Mouse (Mus musculus) limb, embryonic 14.5 days (tissue): ENCODE measurements around the gene Spx. TPM values are rescaled to one million over a fixed set of nuclear protein-coding genes. Genes with fewer than 3 reads are reported as not detected.

Source experiments
- ATAC-seq: fragments of 200-750 bp; cut with Nextera tagmentation; 2 replicates; pipeline ENCODE4 v1.8.0; 2017; ENCODE audit warnings: low read depth, moderate number of reproducible peaks, moderate TSS enrichment; ENCODE audit not compliant: low FRiP score
- DNase-seq: peaks from one replicate; pipeline ENCODE4 v3.0.0-alpha.2; 2015; ENCODE audit warnings: low spot score
- H3K27ac ChIP-seq: fragments of 300-500 bp; sonication (generic); replicated peaks from 2 replicates; pipeline ENCODE4 v1.5.1; 2014; ENCODE audit warnings: low read depth, mild to moderate bottlenecking, low read length, moderate library complexity, mixed read lengths
- H3K27me3 ChIP-seq: fragments of 300-500 bp; sonication (generic); 2 replicates; pipeline ENCODE4 v1.6.1; 2014; ENCODE audit warnings: low read length, mixed read lengths; ENCODE audit not compliant: control insufficient read depth, insufficient read depth
- H3K36me3 ChIP-seq: fragments of 300-500 bp; sonication (generic); 2 replicates; pipeline ENCODE4 v1.6.1; 2014; ENCODE audit warnings: mild to moderate bottlenecking, low read length, moderate library complexity, mixed read lengths; ENCODE audit not compliant: control insufficient read depth, insufficient read depth
- H3K4me1 ChIP-seq: fragments of 300-500 bp; sonication (generic); 2 replicates; pipeline ENCODE4 v1.6.1; 2014; ENCODE audit warnings: antibody characterized with exemption, low read length, mixed read lengths; ENCODE audit not compliant: control insufficient read depth, insufficient read depth
- H3K4me2 ChIP-seq: fragments of 300-500 bp; sonication (generic); replicated peaks from 2 replicates; pipeline ENCODE4 v1.6.1; 2014; ENCODE audit warnings: low read depth, mild to moderate bottlenecking, low read length, moderate library complexity; ENCODE audit not compliant: severe bottlenecking
- H3K4me3 ChIP-seq: fragments of 300-500 bp; sonication (generic); replicated peaks from 2 replicates; pipeline ENCODE4 v1.5.1; 2014; ENCODE audit warnings: low read length
- H3K9ac ChIP-seq: fragments of 300-500 bp; sonication (generic); 2 replicates; pipeline ENCODE4 v1.6.1; 2014; ENCODE audit warnings: mild to moderate bottlenecking, low read depth, low read length, moderate library complexity; ENCODE audit not compliant: severe bottlenecking
- H3K9me3 ChIP-seq: fragments of 300-500 bp; sonication (generic); 2 replicates; pipeline ENCODE4 v1.6.1; 2016; ENCODE audit warnings: low read length; ENCODE audit not compliant: control insufficient read depth
- POLR2A ChIP-seq: fragments of 200-500 bp; IDR thresholded peaks from 2 replicates; pipeline ENCODE4 v1.8.0; 2012; ENCODE audit warnings: inconsistent platforms, mild to moderate bottlenecking, moderate library complexity, borderline replicate concordance; ENCODE audit not compliant: insufficient read depth, insufficient read length; ENCODE audit errors: extremely low read depth
- WGBS: fragments of 180-500 bp; shearing (Covaris S2); extraction: QIAGEN DNeasy Blood & Tissue Kit; methylation state at CpG from one replicate; pipeline ENCODE4 v1.1.7; 2014; 5-methylcytosine and 5-hydroxymethylcytosine counted together
- polyA plus RNA-seq, 2 experiments: library from polyadenylated mRNA; depleted of rRNA in 1 of 2; stranded (reverse) in 1 of 2; unstranded in 1 of 2; fragments of >200 nt; fragmentation: Nextera tagmentation in 1 of 2; extraction: Ambion mirVana in 1 of 2; gene quantifications; 2 replicates each; pipeline versions ENCODE4 v1.2.1 to v1.2.3; 2012 to 2014

Gene Spx
- polyA plus RNA-seq, 2 experiments, result 0.59 to 8.0 TPM

- Histone ChIP-seq H3K27ac (no peak overlapping the region), H3K4me2 (no peak overlapping the region), H3K27me3 (no peaks in the 10 kb centered on the region), H3K4me1 (no peaks in the 10 kb centered on the region), H3K9ac (no peak overlapping the region), H3K9me3 (no peaks in the 10 kb centered on the region), H3K4me3 (no peak overlapping the region), H3K36me3 (peaks cover 29% of the 10 kb centered on the region)
- DNase-seq (no peak), ATAC-seq (no peak)
- WGBS, result 68% methylated on average over 1 of the region's 1 CpGs
- no peak for TF ChIP-seq POLR2A
Observed at GRCm38 (mm10) chr6:142377081-142377480, 36.2 kb upstream of the Spx start.

- H3K4me1 ChIP-seq, result no peaks in the 10 kb centered on the region
- H3K36me3 ChIP-seq, result peaks cover 19% of the 10 kb centered on the region
- ATAC-seq, result no peak
- H3K9me3 ChIP-seq, result no peaks in the 10 kb centered on the region
- no peak overlapping the region for H3K9ac ChIP-seq
- no peak for TF ChIP-seq POLR2A
- H3K4me2 ChIP-seq, result no peak overlapping the region
- no peak overlapping the region for H3K27ac ChIP-seq
- no peaks in the 10 kb centered on the region for H3K27me3 ChIP-seq
- WGBS, result 88% methylated on average over 8 of the region's 8 CpGs
- no peak overlapping the region for H3K4me3 ChIP-seq
- no peak for DNase-seq
Observed at GRCm38 (mm10) chr6:142378576-142379330, 34.5 kb upstream of the Spx start.

DNA sequence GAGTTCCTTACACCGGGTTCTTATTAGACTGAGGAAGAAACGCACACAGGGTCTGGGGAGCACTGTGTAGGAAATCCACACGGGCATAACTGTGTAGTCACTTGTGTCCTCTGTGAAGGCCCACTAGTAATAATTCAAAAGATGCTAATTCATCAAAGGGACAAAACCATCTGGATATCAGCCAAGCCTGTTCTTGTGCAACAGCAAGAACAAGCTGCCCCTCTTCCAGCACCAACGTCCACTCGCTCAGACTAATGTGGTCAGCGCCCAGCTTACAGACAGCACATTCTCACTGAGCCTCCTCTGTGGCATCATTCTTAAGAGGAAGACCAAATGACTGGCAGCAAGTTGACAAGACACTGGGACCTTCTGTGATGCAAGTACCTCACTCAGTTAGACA, 33.3 kb upstream of the Spx start:
- 85% methylated on average over 6 of the region's 6 CpGs for WGBS
- H3K9me3 ChIP-seq, result no peaks in the 10 kb centered on the region
- H3K27ac ChIP-seq, result no peak overlapping the region
- H3K36me3 ChIP-seq, result peaks cover 10% of the 10 kb centered on the region
- DNase-seq (no peak), ATAC-seq (no peak)
- H3K27me3 ChIP-seq, result no peaks in the 10 kb centered on the region
- H3K4me3 ChIP-seq, result no peak overlapping the region
- no peaks in the 10 kb centered on the region for H3K4me1 ChIP-seq
- no peak overlapping the region for H3K9ac ChIP-seq
- H3K4me2 ChIP-seq, result no peak overlapping the region
- no peak for TF ChIP-seq POLR2A

- no peak for TF ChIP-seq POLR2A
- no peak for DNase-seq
- H3K36me3 ChIP-seq, result peaks cover 4% of the 10 kb centered on the region
- no peaks in the 10 kb centered on the region for H3K27me3 ChIP-seq
- no peaks in the 10 kb centered on the region for H3K9me3 ChIP-seq
- no peak overlapping the region for H3K27ac ChIP-seq
- ATAC-seq, result no peak
- H3K4me2 ChIP-seq, result no peak overlapping the region
- H3K4me1 ChIP-seq, result peaks cover 4% of the 10 kb centered on the region; the same call in 1 of the 2 replicates
- no peak overlapping the region for H3K4me3 ChIP-seq
- WGBS, result 89% methylated on average over 7 of the region's 7 CpGs
- no peak overlapping the region for H3K9ac ChIP-seq
Observed at GRCm38 (mm10) chr6:142381615-142382014, 31.6 kb upstream of the Spx start.

DNA sequence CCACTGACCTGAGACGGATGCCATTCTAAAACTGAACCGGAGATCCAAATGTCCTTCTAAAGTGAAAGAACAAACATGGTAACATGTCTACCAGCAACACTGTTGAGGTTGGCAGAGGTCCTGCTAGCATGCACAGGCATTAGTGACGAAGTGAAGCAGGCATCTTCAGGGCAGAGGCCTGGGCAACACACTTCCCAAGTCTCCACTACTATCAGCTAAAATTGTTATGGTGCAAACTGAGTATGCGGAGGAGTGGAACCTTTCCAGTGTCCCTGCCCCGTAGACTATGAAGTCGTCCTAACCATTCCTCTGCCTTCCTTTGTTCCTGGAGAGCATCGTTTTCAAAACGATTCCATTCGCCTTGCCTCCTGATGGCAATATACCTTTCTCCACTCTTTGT, 28.7 kb upstream of the Spx start:
- no peak for TF ChIP-seq POLR2A
- Histone ChIP-seq H3K4me2 (no peak overlapping the region), H3K9me3 (no peaks in the 10 kb centered on the region), H3K4me1 (peaks cover 17% of the 10 kb centered on the region), H3K36me3 (0 out of 2 replicates have a peak, but pooled peaks cover 5% of the 10 kb centered on the region), H3K27ac (no peak overlapping the region), H3K4me3 (no peak overlapping the region), H3K27me3 (no peaks in the 10 kb centered on the region), H3K9ac (no peak overlapping the region)
- DNase-seq (no peak), ATAC-seq (no peak)
- WGBS, result 91% methylated on average over 9 of the region's 9 CpGs
